Mouse (Mus musculus) embryonic facial prominence, embryonic 10.5 days (tissue): ENCODE measurements around the gene Shb. TPM values are rescaled to one million over a fixed set of nuclear protein-coding genes. Genes with fewer than 3 reads are reported as not detected.

Source experiments
- DNase-seq: peaks from one replicate; pipeline ENCODE4 v3.0.0-alpha.2; 2017; ENCODE audit warnings: low spot score
- H3K27ac ChIP-seq: fragments of 300-500 bp; sonication (generic); replicated peaks from 2 replicates; pipeline ENCODE4 v1.5.1; 2016; ENCODE audit warnings: mild to moderate bottlenecking
- H3K27me3 ChIP-seq: fragments of 300-500 bp; sonication (generic); replicated peaks from 2 replicates; pipeline ENCODE4 v1.6.1; 2016; ENCODE audit warnings: low read depth, mild to moderate bottlenecking; ENCODE audit not compliant: poor library complexity, severe bottlenecking
- H3K36me3 ChIP-seq: fragments of 300-500 bp; sonication (generic); replicated peaks from 2 replicates; pipeline ENCODE4 v1.6.1; 2016; ENCODE audit warnings: mild to moderate bottlenecking, moderate library complexity
- H3K4me1 ChIP-seq: fragments of 300-500 bp; sonication (generic); 2 replicates; pipeline ENCODE4 v1.6.1; 2016
- H3K4me3 ChIP-seq: fragments of 300-500 bp; sonication (generic); 2 replicates; pipeline ENCODE4 v1.5.1; 2016; ENCODE audit warnings: mild to moderate bottlenecking, moderate library complexity
- H3K9me3 ChIP-seq: fragments of 300-500 bp; sonication (generic); 2 replicates; pipeline ENCODE4 v1.6.1; 2016; ENCODE audit warnings: mild to moderate bottlenecking
- WGBS: fragments of 180-500 bp; shearing (Covaris S2); methylation state at CpG from one replicate; pipeline ENCODE4 v1.1.7; 2016; 5-methylcytosine and 5-hydroxymethylcytosine counted together
- polyA plus RNA-seq: library from polyadenylated mRNA; unstranded; fragments of >200 nt; fragmentation: Nextera tagmentation; extraction: Ambion mirVana; gene quantifications from 2 replicates; pipeline ENCODE4 v1.2.1, GENCODE M21; 2016

Shb gene
- polyA plus RNA-seq, 1 experiment from 2014 or later = 3.9 TPM

DNA sequence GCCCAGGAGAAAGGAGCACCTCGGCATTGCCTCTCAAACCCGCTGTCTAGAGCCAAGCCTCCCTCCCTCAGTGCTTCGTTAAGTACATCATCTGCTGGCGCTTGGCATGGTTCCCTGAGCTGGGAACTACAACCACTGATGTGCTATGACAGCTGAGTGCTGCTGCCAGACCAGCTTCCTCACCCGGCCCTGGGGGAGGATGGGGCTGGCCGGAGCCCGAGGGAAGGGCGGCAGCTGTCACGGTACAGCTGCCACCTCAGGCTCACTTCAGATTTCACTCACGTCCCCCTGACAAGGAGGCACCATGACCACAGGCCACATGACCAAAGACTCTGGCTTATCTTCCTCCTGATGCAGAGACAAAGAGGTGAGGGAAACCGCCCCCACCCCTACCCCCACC lies 59.1 kb downstream of the Shb start:
- H3K9me3 ChIP-seq = peaks cover 3% of the 10 kb centered on the region; the same call in 1 of the 2 replicates
- H3K36me3 ChIP-seq = peaks cover 13% of the 10 kb centered on the region
- no peak overlapping the region for H3K4me3 ChIP-seq
- H3K4me1 ChIP-seq = peaks cover 81% of the 10 kb centered on the region
- peak overlapping the region; percentile 67; the same call in 1 of the 2 replicates for H3K27ac ChIP-seq
- DNase-seq = no peak
- WGBS = 48% methylated on average over 11 of the region's 11 CpGs
- no peaks in the 10 kb centered on the region for H3K27me3 ChIP-seq

- peaks cover 3% of the 10 kb centered on the region; the same call in 1 of the 2 replicates for H3K9me3 ChIP-seq
- peak overlapping the region; percentile 67; the same call in 1 of the 2 replicates for H3K27ac ChIP-seq
- H3K27me3 ChIP-seq = no peaks in the 10 kb centered on the region
- H3K4me3 ChIP-seq = no peak overlapping the region
- peaks cover 81% of the 10 kb centered on the region for H3K4me1 ChIP-seq
- no peak for DNase-seq
- H3K36me3 ChIP-seq = peaks cover 16% of the 10 kb centered on the region
- WGBS = 68% methylated on average over 6 of the region's 6 CpGs
These were observed 59.6 kb downstream of the Shb start for GRCm38 (mm10) chr4:45472706-45473105.

DNA sequence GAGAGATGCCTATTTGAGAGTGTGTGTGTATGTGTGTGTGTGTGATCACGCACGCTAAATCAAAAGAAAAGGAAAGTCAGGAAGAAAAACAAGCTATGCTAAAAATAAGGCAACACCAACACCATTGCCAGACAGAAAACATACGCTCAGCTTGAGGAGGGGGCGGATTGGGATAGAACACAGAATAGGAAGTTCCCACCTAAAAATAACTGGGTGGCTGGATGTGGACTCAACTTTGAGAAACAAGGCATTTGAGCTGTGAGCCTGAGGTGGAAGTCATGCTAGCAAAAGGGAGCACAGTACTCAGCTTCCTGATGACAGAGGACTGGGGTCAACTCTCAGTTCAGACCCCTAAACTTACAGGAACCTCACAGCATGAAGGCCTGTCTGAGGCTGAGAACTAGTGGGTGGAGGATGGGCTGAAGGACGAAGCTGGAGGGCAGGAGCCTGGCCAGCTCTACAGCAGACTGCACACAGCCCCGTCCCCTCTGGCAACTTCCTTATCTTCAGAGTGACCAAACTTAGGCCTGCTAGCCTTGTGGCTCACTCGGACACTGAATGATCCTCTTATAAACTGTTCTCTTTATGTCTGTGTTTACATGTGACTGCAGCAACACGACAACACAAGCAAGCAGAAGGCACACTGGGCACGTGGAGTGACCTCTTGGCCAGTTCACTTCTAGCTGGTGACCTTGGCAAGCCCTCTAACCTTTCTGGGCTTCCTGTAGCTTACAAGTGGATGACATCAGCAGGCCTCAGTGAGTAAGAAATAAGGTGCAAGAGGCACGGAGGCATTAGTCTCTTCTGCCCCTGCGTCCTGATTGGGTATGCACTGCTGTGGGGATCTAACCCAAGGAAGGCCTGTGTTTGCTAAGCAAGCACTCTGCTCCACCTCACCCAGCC lies 60.4 kb downstream of the Shb start:
- peak overlapping the region; percentile 67 for H3K27ac ChIP-seq
- peaks cover 81% of the 10 kb centered on the region for H3K4me1 ChIP-seq
- DNase-seq = no peak
- peaks cover 21% of the 10 kb centered on the region for H3K36me3 ChIP-seq
- H3K4me3 ChIP-seq = no peak overlapping the region
- H3K9me3 ChIP-seq = peaks cover 3% of the 10 kb centered on the region; the same call in 1 of the 2 replicates
- 47% methylated on average over 11 of the region's 11 CpGs for WGBS
- H3K27me3 ChIP-seq = no peaks in the 10 kb centered on the region

- 84% methylated on average over 6 of the region's 6 CpGs for WGBS
- DNase-seq = no peak
- Histone ChIP-seq H3K27ac (no peak overlapping the region), H3K9me3 (peaks cover 3% of the 10 kb centered on the region; the same call in 1 of the 2 replicates), H3K27me3 (no peaks in the 10 kb centered on the region), H3K36me3 (peaks cover 21% of the 10 kb centered on the region), H3K4me1 (peaks cover 73% of the 10 kb centered on the region), H3K4me3 (no peak overlapping the region)
These were observed 63.2 kb downstream of the Shb start for GRCm38 (mm10) chr4:45469057-45469456.

GRCm38 (mm10) chr4:45468507-45468906 lies 63.8 kb downstream of the Shb start:
- H3K9me3 ChIP-seq = peaks cover 3% of the 10 kb centered on the region; the same call in 1 of the 2 replicates
- DNase-seq = no peak
- no peak overlapping the region for H3K27ac ChIP-seq
- H3K4me3 ChIP-seq = no peak overlapping the region
- peaks cover 67% of the 10 kb centered on the region for H3K4me1 ChIP-seq
- 71% methylated on average over 6 of the region's 6 CpGs for WGBS
- H3K27me3 ChIP-seq = no peaks in the 10 kb centered on the region
- H3K36me3 ChIP-seq = peaks cover 21% of the 10 kb centered on the region

DNA sequence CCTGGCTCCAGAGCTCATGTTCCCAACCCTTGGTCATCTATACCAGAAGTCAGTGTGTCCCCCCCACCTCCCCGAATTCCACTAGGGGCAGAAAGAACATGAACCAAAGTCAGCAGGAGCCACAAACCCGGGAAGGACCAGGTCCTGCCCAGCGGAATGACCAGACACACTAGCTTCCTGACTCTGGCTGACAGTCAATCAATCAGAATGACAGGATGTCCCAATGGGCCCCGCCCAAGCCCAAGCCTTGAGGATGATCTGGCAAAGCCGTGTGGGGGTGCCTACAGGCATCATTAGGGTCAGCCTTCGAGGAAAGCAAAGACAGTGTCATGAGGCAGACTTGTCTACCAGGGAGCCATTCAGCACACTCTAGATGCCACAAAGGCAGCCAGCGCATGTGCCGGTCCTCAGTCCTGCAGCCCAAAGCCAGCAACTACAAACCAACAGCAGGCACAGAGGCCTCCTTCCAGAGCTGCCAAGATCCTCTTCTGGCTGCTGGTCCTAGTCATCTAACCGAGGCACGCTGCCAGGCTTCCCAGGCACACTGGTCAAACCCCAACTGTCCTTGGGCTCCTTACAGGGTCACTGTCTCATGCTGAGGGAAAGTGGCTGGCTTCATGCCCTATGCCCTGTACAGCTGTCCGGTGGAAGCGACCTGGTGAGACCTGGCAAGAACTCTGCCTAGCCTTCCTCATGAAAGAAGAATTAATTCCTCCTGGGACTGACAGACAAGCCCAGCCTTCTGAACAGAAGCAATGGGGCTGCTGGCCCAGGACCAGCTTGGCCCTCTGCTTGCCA lies 65.0 kb downstream of the Shb start:
- peaks cover 56% of the 10 kb centered on the region for H3K4me1 ChIP-seq
- no peak overlapping the region; the same call in 1 of the 2 replicates for H3K27ac ChIP-seq
- 76% methylated on average over 12 of the region's 12 CpGs for WGBS
- no peak overlapping the region for H3K4me3 ChIP-seq
- DNase-seq = no peak
- H3K9me3 ChIP-seq = peaks cover 3% of the 10 kb centered on the region; the same call in 1 of the 2 replicates
- H3K27me3 ChIP-seq = no peaks in the 10 kb centered on the region
- H3K36me3 ChIP-seq = peaks cover 21% of the 10 kb centered on the region

GRCm38 (mm10) chr4:45464941-45465340 lies 67.3 kb downstream of the Shb start:
- Histone ChIP-seq H3K27me3 (no peaks in the 10 kb centered on the region), H3K9me3 (no peaks in the 10 kb centered on the region), H3K36me3 (peaks cover 9% of the 10 kb centered on the region), H3K4me1 (peaks cover 58% of the 10 kb centered on the region), H3K27ac (peak overlapping the region; percentile 48; the same call in 1 of the 2 replicates), H3K4me3 (no peak overlapping the region)
- 73% methylated on average over 9 of the region's 9 CpGs for WGBS
- DNase-seq = no peak

GRCm38 (mm10) chr4:45464528-45464927 lies 67.7 kb downstream of the Shb start:
- 58% methylated on average over 12 of the region's 12 CpGs for WGBS
- no peak for DNase-seq
- peak overlapping the region; percentile 48 for H3K27ac ChIP-seq
- H3K4me1 ChIP-seq = peaks cover 62% of the 10 kb centered on the region
- no peaks in the 10 kb centered on the region for H3K9me3 ChIP-seq
- H3K36me3 ChIP-seq = peaks cover 9% of the 10 kb centered on the region
- H3K4me3 ChIP-seq = no peak overlapping the region
- H3K27me3 ChIP-seq = no peaks in the 10 kb centered on the region

DNA sequence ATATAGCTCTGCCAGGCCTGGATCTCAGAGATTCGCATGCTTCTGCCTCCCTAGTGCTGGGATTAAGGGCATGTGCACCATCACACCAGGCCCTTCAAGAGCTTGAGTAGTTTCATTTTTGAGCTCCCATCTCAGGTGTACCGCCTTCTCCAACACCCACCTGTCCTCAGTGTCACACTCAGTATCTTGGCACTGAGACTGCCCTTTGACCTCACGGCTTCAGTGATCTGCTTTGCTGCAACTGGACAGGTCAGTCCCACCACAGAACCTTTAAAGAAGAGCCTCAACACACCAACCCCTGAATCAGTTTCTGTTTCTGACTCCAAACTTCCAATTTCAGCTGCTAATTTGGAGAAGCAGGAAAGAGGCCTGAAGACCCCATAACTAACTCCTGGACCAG lies 68.1 kb downstream of the Shb start:
- Histone ChIP-seq H3K36me3 (peaks cover 9% of the 10 kb centered on the region), H3K27ac (no peak overlapping the region), H3K27me3 (no peaks in the 10 kb centered on the region), H3K4me3 (no peak overlapping the region), H3K9me3 (no peaks in the 10 kb centered on the region), H3K4me1 (peaks cover 62% of the 10 kb centered on the region)
- WGBS = 90% methylated on average over 3 of the region's 3 CpGs
- no peak for DNase-seq

- H3K27me3 ChIP-seq = no peaks in the 10 kb centered on the region
- H3K9me3 ChIP-seq = no peaks in the 10 kb centered on the region
- 93% methylated on average over 5 of the region's 5 CpGs for WGBS
- peaks cover 13% of the 10 kb centered on the region for H3K36me3 ChIP-seq
- DNase-seq = no peak
- H3K4me3 ChIP-seq = no peak overlapping the region
- no peak overlapping the region for H3K27ac ChIP-seq
- peaks cover 53% of the 10 kb centered on the region for H3K4me1 ChIP-seq
These were observed 69.6 kb downstream of the Shb start for GRCm38 (mm10) chr4:45462628-45463027.

GRCm38 (mm10) chr4:45461661-45462060 lies 70.6 kb downstream of the Shb start:
- H3K4me3 ChIP-seq = no peak overlapping the region
- 42% methylated on average over 7 of the region's 7 CpGs for WGBS
- H3K27ac ChIP-seq = no peak overlapping the region
- DNase-seq = no peak
- H3K4me1 ChIP-seq = peaks cover 48% of the 10 kb centered on the region
- H3K27me3 ChIP-seq = no peaks in the 10 kb centered on the region
- peaks cover 18% of the 10 kb centered on the region for H3K36me3 ChIP-seq
- H3K9me3 ChIP-seq = no peaks in the 10 kb centered on the region

- H3K4me1 ChIP-seq = peaks cover 51% of the 10 kb centered on the region
These were observed 72.9 kb downstream of the Shb start for GRCm38 (mm10) chr4:45459375-45459774.

More at GRCm38 (mm10) chr4:45459375-45459774, 72.9 kb downstream of the Shb start:
- Histone ChIP-seq H3K9me3 (no peaks in the 10 kb centered on the region), H3K27me3 (no peaks in the 10 kb centered on the region), H3K4me3 (no peak overlapping the region), H3K27ac (no peak overlapping the region), H3K36me3 (peaks cover 35% of the 10 kb centered on the region)
- 77% methylated on average over 9 of the region's 9 CpGs for WGBS
- DNase-seq = no peak
